Comparison of ENCODE assay signal across 25 mouse cellular contexts in genomic region chr16:6283496-6283895, GRCm38 (mm10).
"Had no signal": no experiment of that assay in that cellular context is flagged by ENCODE, and none has a peak within 500 bp of the region (broad histone marks: within the 10 kb centered on the region; RNA-seq: fewer than 3 reads in every experiment).

No protein-coding gene starts in this region.

- H3K4me2 ChIP-seq: heart, embryonic 12.5 days; hindbrain, embryonic 13.5 days; hindbrain, embryonic 15.5 days; kidney, embryonic 15.5 days; limb, embryonic 13.5 days; limb, embryonic 15.5 days; liver, embryonic 13.5 days; liver, embryonic 15.5 days had no signal

- H3K9me3 ChIP-seq: heart, embryonic 10.5 days; heart, embryonic 12.5 days; hindbrain, embryonic 13.5 days; hindbrain, embryonic 15.5 days; kidney, embryonic 15.5 days; limb, embryonic 13.5 days; limb, embryonic 15.5 days; liver, embryonic 13.5 days; liver, embryonic 15.5 days had no signal

- ATAC-seq: hindbrain, postnatal 0 days; intestine, embryonic 16.5 days; liver, postnatal 0 days had no signal

- H3K4me3 ChIP-seq: heart, embryonic 10.5 days; heart, embryonic 12.5 days; hindbrain, embryonic 13.5 days; hindbrain, embryonic 15.5 days; kidney, embryonic 15.5 days; limb, embryonic 13.5 days; limb, embryonic 15.5 days; liver, embryonic 13.5 days; liver, embryonic 15.5 days had no signal

- DNase-seq: gastrocnemius, postnatal 14 days; gastrocnemius, postnatal 36 days; heart, adult 18-20 months; heart, postnatal 10 days; kidney, adult 11 months; kidney, adult 2 months; kidney, adult 9 months; kidney, postnatal 14 days; kidney, postnatal 36 days; layer of hippocampus, adult 9-11 months; layer of hippocampus, postnatal 36 days; left cerebral cortex, postnatal 4 days; liver, embryonic 13.5 days; liver, postnatal 0 days had no signal

- H3K36me3 ChIP-seq: heart, embryonic 10.5 days; heart, embryonic 12.5 days; hindbrain, embryonic 13.5 days; hindbrain, embryonic 15.5 days; kidney, embryonic 15.5 days; limb, embryonic 13.5 days; limb, embryonic 15.5 days; liver, embryonic 13.5 days; liver, embryonic 15.5 days had no signal

- H3K9ac ChIP-seq: heart, embryonic 12.5 days; hindbrain, embryonic 13.5 days; hindbrain, embryonic 15.5 days; kidney, embryonic 15.5 days; limb, embryonic 13.5 days; limb, embryonic 15.5 days; liver, embryonic 13.5 days; liver, embryonic 15.5 days; liver, postnatal 0 days had no signal

- H3K27ac ChIP-seq: heart, embryonic 10.5 days; hindbrain, embryonic 13.5 days; hindbrain, embryonic 15.5 days; hindbrain, postnatal 0 days; kidney, embryonic 15.5 days; kidney, postnatal 0 days; limb, embryonic 13.5 days; limb, embryonic 15.5 days; liver, embryonic 13.5 days; liver, embryonic 15.5 days had no signal

- H3K4me1 ChIP-seq: heart, embryonic 10.5 days; heart, embryonic 12.5 days; kidney, embryonic 15.5 days; limb, embryonic 13.5 days; limb, embryonic 15.5 days; liver, embryonic 13.5 days; liver, embryonic 15.5 days had no signal

- H3K27me3 ChIP-seq: heart, embryonic 12.5 days; hindbrain, embryonic 13.5 days; hindbrain, embryonic 15.5 days; kidney, embryonic 15.5 days; limb, embryonic 13.5 days; limb, embryonic 15.5 days; liver, embryonic 13.5 days; liver, embryonic 15.5 days had no signal
